Mouse (Mus musculus) liver, postnatal 0 days (tissue): ENCODE measurements at regions not wholly inside any gene's neighbourhood (a gene's known extent, or its start where the extent isn't known, plus 50 kb on each side); places are given as distances from the start of the nearest gene placed in this dataset.

Source experiments
- ATAC-seq: fragments of 200-750 bp; cut with Nextera tagmentation; 2 replicates; pipeline ENCODE4 v1.8.0; 2017; ENCODE audit warnings: mild to moderate bottlenecking, moderate library complexity
- DNase-seq: peaks from one replicate; pipeline ENCODE4 v3.0.0-alpha.2; 2016
- H3K27ac ChIP-seq: fragments of 300-500 bp; sonication (generic); 2 replicates; pipeline ENCODE4 v1.5.1; 2014; ENCODE audit warnings: antibody characterized with exemption, moderate library complexity, mild to moderate bottlenecking, low read depth
- H3K27me3 ChIP-seq: fragments of 300-500 bp; sonication (generic); 2 replicates; pipeline ENCODE4 v1.6.1; 2014; ENCODE audit warnings: low read length, control low read depth, mixed read lengths; ENCODE audit not compliant: insufficient read depth
- H3K36me3 ChIP-seq: fragments of 300-500 bp; sonication (generic); replicated peaks from 2 replicates; pipeline ENCODE4 v1.6.1; 2014; ENCODE audit warnings: mild to moderate bottlenecking, control low read depth, low read length, moderate library complexity, mixed read lengths; ENCODE audit not compliant: insufficient read depth
- H3K4me1 ChIP-seq: fragments of 300-500 bp; sonication (generic); 2 replicates; pipeline ENCODE4 v1.6.1; 2014; ENCODE audit warnings: antibody characterized with exemption, mild to moderate bottlenecking, control low read depth; ENCODE audit not compliant: insufficient read depth
- H3K4me2 ChIP-seq: fragments of 300-500 bp; sonication (generic); 2 replicates; pipeline ENCODE4 v1.6.1; 2014; ENCODE audit warnings: low read depth, mild to moderate bottlenecking, low read length, moderate library complexity, mixed read lengths
- H3K4me3 ChIP-seq: fragments of 300-500 bp; sonication (generic); 2 replicates; pipeline ENCODE4 v1.5.1; 2014; ENCODE audit warnings: low read depth, low read length
- H3K9ac ChIP-seq: fragments of 300-500 bp; sonication (generic); replicated peaks from 2 replicates; pipeline ENCODE4 v1.6.1; 2014; ENCODE audit warnings: mild to moderate bottlenecking, moderate library complexity
- H3K9me3 ChIP-seq: fragments of 300-500 bp; sonication (generic); 2 replicates; pipeline ENCODE4 v1.6.1; 2016; ENCODE audit warnings: mild to moderate bottlenecking, control low read depth, low read length, mixed read lengths
- CTCF ChIP-seq: sonication (generic); IDR thresholded peaks from 2 replicates; pipeline ENCODE4 v1.5.1; 2016; ENCODE audit warnings: antibody characterized with exemption, low read depth
- EP300 ChIP-seq: IDR thresholded peaks from 2 replicates; pipeline ENCODE4 v1.6.1; 2016; ENCODE audit warnings: antibody characterized with exemption, low read depth, mild to moderate bottlenecking
- WGBS: fragments of 180-500 bp; shearing (Covaris S2); extraction: QIAGEN DNeasy Blood & Tissue Kit; methylation state at CpG from one replicate; pipeline ENCODE4 v1.1.7; 2014; ENCODE audit not compliant: insufficient replicate concordance; 5-methylcytosine and 5-hydroxymethylcytosine counted together

DNA sequence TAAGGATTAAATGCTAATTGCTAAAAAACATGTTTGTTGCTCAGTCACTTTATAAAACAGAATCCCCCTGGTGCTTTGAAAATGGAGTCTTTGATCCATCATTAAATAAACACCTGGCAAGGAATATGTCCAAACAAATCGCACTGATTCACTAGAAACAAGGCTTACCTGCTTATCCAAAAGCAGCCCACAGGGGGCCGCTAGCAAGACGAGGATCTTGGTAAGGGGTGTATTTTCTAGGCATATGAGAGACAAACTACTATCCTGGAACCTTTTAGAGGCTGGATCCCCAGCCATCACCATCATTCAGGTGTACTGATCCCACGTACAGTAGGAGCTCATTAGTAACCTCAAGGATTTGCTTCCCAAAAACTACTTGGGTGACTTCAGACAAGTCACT, 201.2 kb downstream of the Gpam start:
- Histone ChIP-seq H3K27me3 (no peaks in the 10 kb centered on the region), H3K27ac (no peak overlapping the region), H3K4me1 (no peaks in the 10 kb centered on the region), H3K9ac (no peak overlapping the region), H3K4me2 (no peak overlapping the region), H3K9me3 (no peaks in the 10 kb centered on the region), H3K36me3 (no peaks in the 10 kb centered on the region), H3K4me3 (no peak overlapping the region)
- WGBS: 70% methylated on average over 4 of the region's 4 CpGs
- DNase-seq (no peak), ATAC-seq (no peak)
- TF ChIP-seq EP300 (no peak), CTCF (no peak)

- H3K4me3 ChIP-seq: no peak overlapping the region
- H3K9ac ChIP-seq: no peak overlapping the region
- TF ChIP-seq EP300: no peak
- no peak for TF ChIP-seq CTCF
- DNase-seq (no peak), ATAC-seq (no peak)
- H3K4me1 ChIP-seq: no peaks in the 10 kb centered on the region
- no peaks in the 10 kb centered on the region for H3K36me3 ChIP-seq
- no peaks in the 10 kb centered on the region for H3K9me3 ChIP-seq
- H3K27ac ChIP-seq: no peak overlapping the region
- H3K27me3 ChIP-seq: no peaks in the 10 kb centered on the region
- no peak overlapping the region for H3K4me2 ChIP-seq
- 66% methylated on average over 6 of the region's 6 CpGs for WGBS
Measured at GRCm38 (mm10) chr19:54919597-54919996, 207.4 kb downstream of the Gpam start.

DNA sequence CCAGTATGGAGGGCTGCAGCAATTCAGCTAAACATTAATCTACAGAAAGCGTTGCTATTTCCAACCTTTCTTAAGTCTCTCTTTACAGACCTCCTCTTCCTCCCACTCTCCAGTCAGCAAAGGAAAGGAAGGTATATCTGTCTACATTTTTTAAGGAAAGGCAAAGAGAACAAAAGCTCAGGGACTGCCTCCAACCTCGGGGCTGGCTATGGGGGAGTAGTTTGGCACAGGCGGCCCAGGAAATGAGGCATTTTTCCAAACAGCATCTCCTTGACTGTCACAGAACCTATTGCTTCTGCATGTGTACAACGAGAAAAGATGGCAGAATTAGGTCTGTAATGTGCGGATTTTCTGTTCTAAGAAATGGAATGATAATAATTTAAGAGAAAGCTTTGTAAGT, 233.4 kb downstream of the Gpam start:
- DNase-seq: no peak
- Histone ChIP-seq H3K36me3 (no peaks in the 10 kb centered on the region), H3K27me3 (no peaks in the 10 kb centered on the region), H3K4me1 (no peaks in the 10 kb centered on the region), H3K9ac (no peak overlapping the region), H3K4me3 (no peak overlapping the region), H3K27ac (no peak overlapping the region), H3K9me3 (no peaks in the 10 kb centered on the region), H3K4me2 (no peak overlapping the region)
- 77% methylated on average over 5 of the region's 5 CpGs for WGBS
- TF ChIP-seq CTCF (no peak), EP300 (no peak)
- ATAC-seq: no peak

- no peak for ATAC-seq
- WGBS: 87% methylated on average over 4 of the region's 4 CpGs
- no peak overlapping the region for H3K4me3 ChIP-seq
Measured at GRCm38 (mm10) chr19:54867078-54867477, 260.0 kb downstream of the Gpam start.

GRCm38 (mm10) chr19:54855190-54855589, 271.8 kb downstream of the Gpam start:
- Histone ChIP-seq H3K27me3 (no peaks in the 10 kb centered on the region), H3K27ac (no peak overlapping the region), H3K4me1 (no peaks in the 10 kb centered on the region), H3K9ac (no peak overlapping the region), H3K36me3 (no peaks in the 10 kb centered on the region), H3K4me2 (no peak overlapping the region), H3K9me3 (no peaks in the 10 kb centered on the region), H3K4me3 (no peak overlapping the region)
- 78% methylated on average over 2 of the region's 2 CpGs for WGBS
- ATAC-seq (no peak), DNase-seq (no peak)
- no peak for TF ChIP-seq EP300
- TF ChIP-seq CTCF: no peak

More at GRCm38 (mm10) chr19:54867078-54867477, 260.0 kb downstream of the Gpam start:
- Histone ChIP-seq H3K27me3 (no peaks in the 10 kb centered on the region), H3K4me2 (no peak overlapping the region), H3K4me1 (no peaks in the 10 kb centered on the region), H3K27ac (no peak overlapping the region), H3K36me3 (no peaks in the 10 kb centered on the region), H3K9me3 (no peaks in the 10 kb centered on the region), H3K9ac (no peak overlapping the region)
- no peak for DNase-seq
- TF ChIP-seq CTCF: no peak
- TF ChIP-seq EP300: no peak

DNA sequence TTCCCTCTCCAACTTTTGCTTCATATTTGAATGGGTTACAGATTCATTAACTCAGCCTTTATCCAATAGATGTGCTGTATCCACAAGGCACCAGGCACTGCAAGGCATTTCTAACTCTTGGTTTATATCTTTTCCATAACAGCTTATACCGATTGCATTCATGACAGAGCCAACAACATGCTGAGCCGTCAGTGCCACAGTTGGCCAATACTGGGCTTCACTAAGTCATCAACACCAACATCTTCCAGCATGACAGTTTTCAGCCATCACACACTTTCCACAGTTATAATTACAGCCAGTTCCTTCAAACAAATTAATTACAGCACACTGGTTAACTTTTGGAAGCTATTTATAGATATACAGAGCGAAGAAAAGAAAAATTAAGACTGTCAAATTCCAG, 288.8 kb downstream of the Gpam start:
- H3K4me3 ChIP-seq: no peak overlapping the region
- no peak overlapping the region for H3K9ac ChIP-seq
- H3K4me2 ChIP-seq: no peak overlapping the region
- TF ChIP-seq CTCF (no peak), EP300 (no peak)
- H3K27me3 ChIP-seq: no peaks in the 10 kb centered on the region
- no peaks in the 10 kb centered on the region for H3K4me1 ChIP-seq
- no peaks in the 10 kb centered on the region for H3K36me3 ChIP-seq
- no peaks in the 10 kb centered on the region for H3K9me3 ChIP-seq
- no peak for ATAC-seq
- no peak for DNase-seq
- H3K27ac ChIP-seq: no peak overlapping the region
- WGBS: 75% methylated on average over 3 of the region's 3 CpGs

GRCm38 (mm10) chr19:54836451-54836850, 290.6 kb downstream of the Gpam start:
- H3K36me3 ChIP-seq: no peaks in the 10 kb centered on the region
- TF ChIP-seq CTCF: no peak
- no peak for TF ChIP-seq EP300
- H3K27me3 ChIP-seq: no peaks in the 10 kb centered on the region
- no peak overlapping the region for H3K27ac ChIP-seq
- H3K4me3 ChIP-seq: no peak overlapping the region
- H3K4me1 ChIP-seq: no peaks in the 10 kb centered on the region
- 83% methylated on average over 2 of the region's 2 CpGs for WGBS
- ATAC-seq (no peak), DNase-seq (no peak)
- H3K4me2 ChIP-seq: no peak overlapping the region
- no peak overlapping the region for H3K9ac ChIP-seq
- H3K9me3 ChIP-seq: no peaks in the 10 kb centered on the region
